Mouse (Mus musculus): ENCODE results near the gene Phlda3.

The Phlda3 gene

GRCm38 (mm10) chr1:135765645-135766591 is at the start of gene Phlda3:
Gene Phlda3, plus strand, starts transcription at chr1:135766119.
- peak; percentile 83 for DNase-seq (ENCODE audit: low spot score)

- peak; percentile 59 for DNase-seq (ENCODE audit: low spot score)
Observed at GRCm38 (mm10) chr1:135719486-135719885, 46.4 kb upstream of the Phlda3 start.

GRCm38 (mm10) chr1:135719983-135720382 is 45.9 kb upstream of the Phlda3 start, which contains the start of gene Csrp1:
Gene Csrp1, plus strand, starts transcription at chr1:135720061.
- no peak for DNase-seq (ENCODE audit: low spot score)

GRCm38 (mm10) chr1:135723016-135723415 is 42.9 kb upstream of the Phlda3 start:
- DNase-seq (ENCODE audit: low spot score): no peak

DNA sequence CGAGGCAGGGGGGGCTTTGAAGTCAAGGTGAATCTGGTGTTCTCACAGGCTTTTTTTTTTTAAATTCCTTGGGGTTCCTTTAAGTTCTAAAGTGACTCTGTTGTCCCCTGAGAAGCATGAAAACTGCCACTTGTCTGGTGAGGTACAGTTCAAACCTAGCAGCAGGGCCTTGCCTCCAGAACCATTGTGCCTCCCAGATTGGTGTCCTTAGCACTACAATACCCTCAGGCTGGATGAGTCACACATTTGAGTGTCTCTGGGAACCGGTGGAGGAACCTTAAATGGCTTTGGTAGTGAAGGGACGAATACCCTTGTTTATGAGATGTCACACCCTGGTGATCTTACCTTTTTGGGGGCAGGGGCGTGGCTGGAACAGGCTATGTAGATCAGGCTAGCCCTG is 41.8 kb upstream of the Phlda3 start:
- DNase-seq (ENCODE audit: low spot score): no peak

- DNase-seq (ENCODE audit: low spot score): no peak
Observed at GRCm38 (mm10) chr1:135725324-135725723, 40.6 kb upstream of the Phlda3 start.

DNA sequence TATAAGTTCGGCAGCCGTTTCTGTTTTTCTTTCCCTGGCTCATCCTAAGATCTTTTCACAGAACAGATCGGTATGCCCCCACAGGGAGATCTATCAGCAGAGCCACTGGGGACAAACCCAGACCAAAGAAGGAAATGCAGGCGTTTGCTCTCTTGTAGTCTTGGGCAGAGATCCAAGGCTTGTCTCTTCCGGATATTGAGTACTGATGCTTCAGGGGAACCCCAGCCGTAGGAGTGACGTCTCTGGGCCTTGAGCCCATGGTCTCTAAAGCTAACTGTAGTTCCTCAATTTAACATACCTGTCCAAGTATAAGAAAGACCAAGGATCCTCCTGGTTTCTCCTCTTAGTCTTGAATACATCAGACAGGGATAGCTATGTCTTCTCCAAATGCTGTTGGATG is 40.0 kb upstream of the Phlda3 start:
- DNase-seq (ENCODE audit: low spot score): no peak

GRCm38 (mm10) chr1:135728631-135729366 is 37.1 kb upstream of the Phlda3 start:
- DNase-seq (ENCODE audit: low spot score): peak; percentile 80

- no peak for DNase-seq (ENCODE audit: low spot score)
Observed at GRCm38 (mm10) chr1:135729367-135729713, 36.6 kb upstream of the Phlda3 start.

GRCm38 (mm10) chr1:135729821-135730220 is 36.1 kb upstream of the Phlda3 start:
- DNase-seq (ENCODE audit: low spot score): no peak

DNA sequence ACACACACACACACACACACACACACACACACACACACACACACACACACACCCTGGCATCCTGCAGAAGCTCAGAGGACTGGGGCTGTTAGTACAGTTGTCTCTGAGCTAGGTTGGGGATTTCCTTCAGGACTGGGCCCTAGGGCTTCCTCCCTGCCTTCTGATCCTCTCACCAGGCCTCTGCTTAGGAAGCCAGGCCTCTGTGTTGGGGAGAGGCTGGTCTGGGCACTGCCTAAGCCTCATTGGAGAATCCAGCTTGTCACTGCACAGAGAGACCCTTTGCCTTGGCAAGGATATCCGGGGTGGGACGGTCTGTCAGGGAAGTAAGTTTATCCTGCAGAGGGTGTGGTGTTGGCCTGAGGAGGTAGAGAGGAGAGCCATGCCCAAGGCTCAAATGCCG is 35.6 kb upstream of the Phlda3 start:
- DNase-seq (ENCODE audit: low spot score): no peak

GRCm38 (mm10) chr1:135731393-135731792 is 34.5 kb upstream of the Phlda3 start:
- DNase-seq (ENCODE audit: low spot score): no peak

DNA sequence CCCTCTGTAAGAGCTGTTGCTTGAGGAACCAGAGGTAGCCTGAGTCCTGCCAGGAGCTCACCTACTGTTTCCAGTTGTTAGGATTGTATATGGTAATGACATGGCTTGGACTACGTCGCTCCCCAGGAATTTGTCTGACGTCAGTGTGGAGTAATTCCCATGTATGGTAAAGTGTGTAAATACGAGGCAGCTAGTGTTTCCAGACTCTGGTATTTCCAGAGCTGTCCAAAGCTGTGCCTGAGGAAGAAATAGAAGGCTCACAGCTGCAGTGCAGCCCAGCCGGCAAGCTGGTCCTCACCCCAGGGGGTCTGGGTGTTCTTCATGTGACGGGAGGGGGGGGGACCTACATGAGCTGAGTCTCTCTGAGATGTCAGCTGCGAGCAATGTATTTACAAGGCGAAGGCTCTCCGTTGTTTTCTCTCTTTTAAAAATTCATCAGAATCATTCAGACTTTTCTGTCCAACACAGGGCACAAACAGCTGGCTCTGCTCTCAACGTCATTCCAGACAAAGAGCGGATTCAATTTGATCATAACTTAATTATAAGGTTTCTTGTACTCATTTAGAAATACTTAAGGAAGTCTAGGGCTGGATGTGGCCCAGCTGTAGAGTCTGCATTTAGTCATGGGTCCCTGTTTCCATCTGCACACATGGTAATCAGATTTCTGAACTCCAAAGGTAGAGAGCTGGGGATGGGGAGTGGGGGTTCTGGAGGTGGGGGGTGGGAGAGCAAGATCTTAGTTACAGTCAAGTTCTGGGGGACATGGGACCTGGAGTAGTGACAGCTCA is 33.8 kb upstream of the Phlda3 start:
- no peak for DNase-seq (ENCODE audit: low spot score)

- peak; percentile 33 for DNase-seq (ENCODE audit: low spot score)
Observed at GRCm38 (mm10) chr1:135734225-135734937, 31.5 kb upstream of the Phlda3 start.

- DNase-seq (ENCODE audit: low spot score): no peak
Observed at GRCm38 (mm10) chr1:135735460-135735859, 30.5 kb upstream of the Phlda3 start.

GRCm38 (mm10) chr1:135744987-135745386 is 20.9 kb upstream of the Phlda3 start:
- no peak for DNase-seq (ENCODE audit: low spot score)

DNA sequence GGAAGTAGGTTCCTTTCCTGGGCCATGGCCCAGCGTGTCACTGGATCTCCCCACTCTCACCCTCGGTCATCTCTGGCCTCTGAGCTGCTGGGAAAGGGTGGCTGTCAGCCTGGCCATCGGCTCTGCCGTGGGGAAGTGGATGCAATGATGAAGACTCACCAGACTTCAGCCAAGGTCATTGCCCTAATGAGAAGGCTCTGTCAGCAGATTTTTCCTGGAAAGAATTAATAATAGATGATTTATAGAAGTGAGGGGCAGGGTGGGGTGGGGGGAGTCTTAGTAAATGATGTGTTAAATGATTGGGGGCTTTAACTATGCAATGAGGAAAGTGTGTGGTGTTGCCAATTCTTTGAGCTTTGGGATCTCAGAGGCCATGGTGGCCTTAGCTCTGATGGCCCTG is 19.7 kb upstream of the Phlda3 start:
- DNase-seq (ENCODE audit: low spot score): no peak

DNA sequence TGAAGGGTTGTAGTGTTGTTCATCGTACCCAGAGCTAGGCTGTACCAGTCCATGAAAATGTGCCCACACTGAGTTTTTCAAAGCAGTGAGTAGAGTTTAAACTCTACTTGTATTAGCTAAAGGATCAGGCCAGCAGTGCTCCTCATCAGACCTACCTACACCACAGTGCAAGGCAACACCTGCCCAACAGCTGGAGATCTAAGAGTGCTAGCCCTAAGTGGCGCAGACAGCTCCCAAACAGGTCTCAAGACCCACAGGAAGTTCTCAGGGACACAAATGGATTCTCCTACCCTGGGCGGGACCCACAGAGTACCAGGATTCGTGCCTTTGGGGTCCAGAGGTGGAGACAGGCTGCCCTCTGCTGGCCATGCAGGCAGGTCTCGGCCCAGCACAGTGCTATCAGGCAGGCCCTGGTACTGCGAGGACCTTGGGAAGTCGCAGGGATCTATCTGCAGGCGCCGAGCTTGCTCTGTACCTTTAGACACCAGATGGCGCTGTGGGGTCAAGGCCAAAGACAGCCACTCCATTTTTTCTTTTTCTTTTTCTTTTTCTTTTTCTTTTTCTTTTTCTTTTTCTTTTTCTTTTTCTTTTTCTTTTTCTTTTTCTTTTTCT is 13.1 kb upstream of the Phlda3 start:
- DNase-seq (ENCODE audit: low spot score): peak; percentile 93

- no peak for DNase-seq (ENCODE audit: low spot score)
Observed at GRCm38 (mm10) chr1:135755287-135755686, 10.6 kb upstream of the Phlda3 start.

- DNase-seq (ENCODE audit: low spot score): no peak
Observed at GRCm38 (mm10) chr1:135755913-135756312, 10.0 kb upstream of the Phlda3 start.

GRCm38 (mm10) chr1:135757287-135757686 is 8.6 kb upstream of the Phlda3 start:
- DNase-seq (ENCODE audit: low spot score): no peak
